Mouse (Mus musculus) neural tube, embryonic 11.5 days (tissue): ENCODE data around the gene Mill2. TPM values are rescaled to one million over a fixed set of nuclear protein-coding genes. Genes with fewer than 3 reads are reported as not detected.

Experiments
- ATAC-seq: fragments of 200-750 bp; cut with Nextera tagmentation; 2 replicates; pipeline ENCODE4 v1.8.0; 2017; ENCODE audit warnings: moderate number of reproducible peaks, mild to moderate bottlenecking, moderate TSS enrichment, moderate library complexity; ENCODE audit not compliant: insufficient read depth, low FRiP score, low TSS enrichment
- DNase-seq: peaks from one replicate; pipeline ENCODE4 v3.0.0-alpha.2; 2015; ENCODE audit warnings: low spot score
- H3K27ac ChIP-seq: fragments of 300-500 bp; sonication (generic); 2 replicates; pipeline ENCODE4 v1.5.1; 2014; ENCODE audit warnings: low read depth, mild to moderate bottlenecking, low read length
- H3K27me3 ChIP-seq: fragments of 300-500 bp; sonication (generic); 2 replicates; pipeline ENCODE4 v1.6.1; 2014; ENCODE audit warnings: mild to moderate bottlenecking, low read length, mixed read lengths; ENCODE audit not compliant: control insufficient read depth, insufficient read depth
- H3K36me3 ChIP-seq: fragments of 300-500 bp; sonication (generic); 2 replicates; pipeline ENCODE4 v1.6.1; 2014; ENCODE audit warnings: mild to moderate bottlenecking, low read length, moderate library complexity, mixed read lengths; ENCODE audit not compliant: control insufficient read depth, insufficient read depth
- H3K4me1 ChIP-seq: fragments of 300-500 bp; sonication (generic); 2 replicates; pipeline ENCODE4 v1.6.1; 2014; ENCODE audit warnings: low read length, mixed read lengths; ENCODE audit not compliant: control insufficient read depth, insufficient read depth
- H3K4me2 ChIP-seq: fragments of 300-500 bp; sonication (generic); 2 replicates; pipeline ENCODE4 v1.6.1; 2014; ENCODE audit warnings: low read depth, mild to moderate bottlenecking, moderate library complexity
- H3K4me3 ChIP-seq: fragments of 300-500 bp; sonication (generic); 2 replicates; pipeline ENCODE4 v1.5.1; 2014; ENCODE audit warnings: low read depth, low read length
- H3K9ac ChIP-seq: fragments of 300-500 bp; sonication (generic); 2 replicates; pipeline ENCODE4 v1.6.1; 2014; ENCODE audit warnings: mild to moderate bottlenecking, low read length
- H3K9me3 ChIP-seq: fragments of 300-500 bp; sonication (generic); 2 replicates; pipeline ENCODE4 v1.6.1; 2016; ENCODE audit warnings: low read length; ENCODE audit not compliant: control insufficient read depth
- WGBS: fragments of 180-500 bp; shearing (Covaris S2); extraction: QIAGEN DNeasy Blood & Tissue Kit; methylation state at CpG from one replicate; pipeline ENCODE4 v1.1.7; 2014; 5-methylcytosine and 5-hydroxymethylcytosine counted together
- polyA plus RNA-seq: library from polyadenylated mRNA; unstranded; fragments of >200 nt; fragmentation: Nextera tagmentation; extraction: Ambion mirVana; gene quantifications from 2 replicates; pipeline ENCODE4 v1.2.1, GENCODE M21; 2014

Gene Mill2
- polyA plus RNA-seq, 1 experiment from 2014 or later: not detected

DNA sequence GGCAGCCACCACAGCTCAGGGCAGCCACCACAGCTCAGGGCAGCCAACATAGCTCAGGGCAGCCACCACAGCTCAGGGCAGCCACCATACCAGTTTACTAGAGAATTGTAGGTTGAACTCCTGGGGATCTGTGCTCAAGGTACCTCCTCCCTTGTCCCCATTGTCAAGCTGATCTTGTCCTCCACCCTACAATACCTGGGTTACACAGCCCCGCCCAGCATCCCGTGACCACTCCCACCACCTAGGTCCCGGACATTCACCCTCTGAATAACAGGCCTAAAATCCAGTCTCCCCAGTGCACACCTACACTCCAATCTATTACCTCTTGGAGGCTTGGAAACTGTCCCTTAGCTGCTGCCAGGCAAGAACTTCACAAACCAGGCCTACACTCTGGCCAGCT lies 65.2 kb downstream of the Mill2 start:
- no peak overlapping the region for H3K4me3 ChIP-seq
- no peak overlapping the region for H3K4me2 ChIP-seq
- no peaks in the 10 kb centered on the region for H3K27me3 ChIP-seq
- no peaks in the 10 kb centered on the region for H3K9me3 ChIP-seq
- DNase-seq (no peak), ATAC-seq (no peak)
- H3K36me3 ChIP-seq: peaks cover 2% of the 10 kb centered on the region; the same call in 1 of the 2 replicates
- 76% methylated on average over 3 of the region's 3 CpGs for WGBS
- no peak overlapping the region for H3K27ac ChIP-seq
- no peak overlapping the region for H3K9ac ChIP-seq
- peaks cover 9% of the 10 kb centered on the region; the same call in 1 of the 2 replicates for H3K4me1 ChIP-seq

- Histone ChIP-seq H3K27ac (no peak overlapping the region), H3K4me2 (peak overlapping the region; percentile 60), H3K4me3 (peak overlapping the region; percentile 60), H3K36me3 (0 out of 2 replicates have a peak, but pooled peaks cover 2% of the 10 kb centered on the region), H3K4me1 (peaks cover 13% of the 10 kb centered on the region), H3K9me3 (no peaks in the 10 kb centered on the region), H3K27me3 (no peaks in the 10 kb centered on the region), H3K9ac (peak overlapping the region; percentile 46)
- DNase-seq: no peak
- 7% methylated on average over 17 of the region's 17 CpGs for WGBS
- peak; percentile 14; the same call in 1 of the 2 replicates for ATAC-seq
These were observed 70.0 kb downstream of the Mill2 start for GRCm38 (mm10) chr7:18909797-18910196.

DNA sequence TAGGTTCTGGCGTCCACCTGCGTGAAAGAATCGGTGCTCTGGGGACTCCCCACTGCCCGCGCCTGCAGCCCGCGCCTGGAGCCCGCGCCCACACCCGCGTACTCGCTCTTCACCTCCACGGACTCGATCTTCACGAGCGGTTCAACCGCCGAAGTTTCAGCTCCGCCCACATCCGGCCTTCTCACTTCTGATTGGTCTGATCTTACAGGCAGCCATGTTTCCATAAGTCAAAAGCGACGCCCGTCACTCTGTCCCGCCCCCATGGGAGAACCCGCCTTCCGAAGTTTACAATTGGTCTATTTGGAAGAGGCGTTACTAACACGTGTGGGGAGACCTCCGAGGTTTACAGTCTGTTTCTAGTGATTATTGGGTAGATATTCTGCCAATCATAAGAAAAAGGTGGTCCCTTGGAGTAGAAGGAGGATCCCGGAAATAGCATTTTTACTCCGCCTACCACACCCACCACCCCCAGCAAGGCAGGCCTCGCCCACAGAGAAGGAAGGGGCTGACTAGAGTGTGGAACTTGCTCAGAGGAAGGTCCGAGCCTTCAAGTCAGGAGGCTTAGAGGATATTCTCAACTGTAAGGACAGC lies 70.6 kb downstream of the Mill2 start, which contains the start of gene Ccdc61:
Ccdc61 (minus strand) TSS at position 175 of the 591 bp plus-strand sequence.
- Histone ChIP-seq H3K4me2 (peak within 1 kb of the TSS; percentile 60), H3K4me3 (peak within 1 kb of the TSS; percentile 60), H3K4me1 (peaks cover 13% of the 10 kb centered on the region), H3K36me3 (0 out of 2 replicates have a peak, but pooled peaks cover 2% of the 10 kb centered on the region), H3K27ac (no peak within 1 kb of the TSS), H3K9ac (peak within 1 kb of the TSS; percentile 46), H3K27me3 (no peaks in the 10 kb centered on the region), H3K9me3 (no peaks in the 10 kb centered on the region)
- peak; percentile 99 for ATAC-seq
- peak; percentile 98 for DNase-seq
- under 1% methylated on average over 33 of the region's 33 CpGs for WGBS

Other genes starting within 250 kb of the Mill2 start
- gene Psg23, start 223.5 kb upstream of the Mill2 start, polyA plus RNA-seq: not detected in 2 replicates
- not detected in 2 replicates for gene Psg21, start 183.2 kb upstream of the Mill2 start, polyA plus RNA-seq
- gene Psg20, start 153.8 kb upstream of the Mill2 start, polyA plus RNA-seq: not detected in 2 replicates
- not detected in 2 replicates for gene Psg22, start 121.9 kb upstream of the Mill2 start, polyA plus RNA-seq
- not detected in 2 replicates for gene Psg19, start 41.4 kb upstream of the Mill2 start, polyA plus RNA-seq
- gene Psg17, start 18.4 kb upstream of the Mill2 start, polyA plus RNA-seq: not detected in 2 replicates
- gene Pglyrp1, start 31.4 kb downstream of the Mill2 start, polyA plus RNA-seq: 1.4 and 2.1 TPM in 2 replicates
- gene Ccdc61, start 70.4 kb downstream of the Mill2 start, polyA plus RNA-seq: 25.5 and 26.2 TPM in 2 replicates
- 8.2 and 10.0 TPM in 2 replicates for gene Nova2, start 85.9 kb downstream of the Mill2 start, polyA plus RNA-seq
- 0.29 TPM in 1 of 2 replicates, not detected in the other for gene Nanos2, start 147.4 kb downstream of the Mill2 start, polyA plus RNA-seq
- 4.4 and 4.7 TPM in 2 replicates for gene Mypop, start 151.3 kb downstream of the Mill2 start, polyA plus RNA-seq
- gene Irf2bp1, start 164.1 kb downstream of the Mill2 start, polyA plus RNA-seq: 27.2 and 31.4 TPM in 2 replicates
- not detected in 2 replicates for gene Foxa3, start 183.6 kb downstream of the Mill2 start, polyA plus RNA-seq
- 30.5 and 35.6 TPM in 2 replicates for gene Sympk, start 184.4 kb downstream of the Mill2 start, polyA plus RNA-seq
- gene Rsph6a, start 214.7 kb downstream of the Mill2 start, polyA plus RNA-seq: not detected in 2 replicates
- gene Dmwd, start 236.3 kb downstream of the Mill2 start, polyA plus RNA-seq: 29.7 and 31.7 TPM in 2 replicates
- gene Dmpk, start 243.9 kb downstream of the Mill2 start, polyA plus RNA-seq: 9.4 and 10.2 TPM in 2 replicates